Mouse (Mus musculus) CD4-positive helper T cell, adult 2 months (primary cell): ENCODE measurements around the gene Robo2.
"Not testable (repeated sequence)": the region's sequence is repeated elsewhere in the genome, so short reads cannot be mapped to it uniquely, and the experiment has no call there.

Source experiments
- DNase-seq: peaks from one replicate; pipeline ENCODE4 v3.0.0-alpha.2; 2012; ENCODE audit warnings: low read depth, missing footprints, low spot score

Robo2 gene

GRCm38 (mm10) chr16:74070628-74071027 is 341.0 kb downstream of the Robo2 start:
- no peak for DNase-seq

GRCm38 (mm10) chr16:74065958-74066357 is 345.7 kb downstream of the Robo2 start:
- no peak for DNase-seq

DNA sequence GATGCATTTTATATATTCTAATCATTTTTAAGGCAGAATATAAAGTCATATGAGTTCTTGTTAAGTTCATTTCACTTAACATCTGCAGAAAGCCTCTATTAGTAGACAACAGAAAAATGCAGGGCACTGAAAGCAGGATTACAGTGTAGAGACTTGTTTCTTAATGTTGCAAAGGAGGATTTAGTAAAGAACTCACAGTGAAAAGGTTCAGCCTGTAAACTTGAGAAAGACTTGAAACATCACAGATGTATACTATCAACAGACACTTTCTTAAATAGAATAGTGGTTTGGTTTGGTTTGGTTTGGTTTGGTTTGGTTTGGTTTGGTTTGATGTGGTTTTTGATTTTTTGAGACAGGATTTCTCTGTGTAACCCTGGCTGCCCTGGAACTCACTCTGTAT is 349.7 kb downstream of the Robo2 start:
- DNase-seq = no peak

DNA sequence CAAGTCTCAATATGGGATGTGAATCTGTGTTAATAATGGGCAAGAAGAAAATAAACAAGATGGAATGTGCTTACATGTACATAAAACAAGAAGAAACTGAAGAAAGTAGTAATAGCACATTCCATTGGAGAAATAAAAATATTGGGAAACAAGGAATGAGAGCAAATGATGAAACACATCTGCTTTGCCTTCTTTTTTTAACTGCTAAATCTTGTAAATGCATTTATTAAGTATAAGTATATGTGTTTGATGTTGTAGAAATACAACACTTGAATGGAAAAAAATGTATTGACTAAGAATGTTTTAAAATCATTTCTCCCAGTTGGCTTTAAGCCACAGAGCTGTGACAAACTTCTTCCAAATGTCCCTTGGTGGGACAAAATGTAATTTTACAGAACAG is 350.1 kb downstream of the Robo2 start:
- DNase-seq = no peak

DNA sequence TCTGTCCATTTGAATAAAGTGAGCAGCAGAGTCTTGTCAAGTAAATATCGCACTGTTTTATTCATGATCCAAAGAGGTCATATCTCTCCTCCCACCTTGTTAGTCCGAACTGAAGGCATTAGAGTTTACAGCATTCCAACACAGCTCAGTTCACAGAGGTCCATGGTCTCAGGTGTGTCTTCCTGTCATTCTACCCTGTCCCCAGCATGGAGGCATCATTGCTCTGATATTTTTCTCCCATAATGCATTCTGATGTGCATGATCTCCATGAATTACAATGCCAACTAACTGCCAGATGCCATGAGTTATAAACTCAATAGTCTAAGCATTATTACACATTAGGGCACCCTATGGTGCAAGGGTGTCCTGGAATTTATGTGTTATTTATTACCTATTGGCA is 354.7 kb downstream of the Robo2 start:
- no peak for DNase-seq

- DNase-seq = no peak
Observed at GRCm38 (mm10) chr16:74056210-74056609, 355.4 kb downstream of the Robo2 start.

DNA sequence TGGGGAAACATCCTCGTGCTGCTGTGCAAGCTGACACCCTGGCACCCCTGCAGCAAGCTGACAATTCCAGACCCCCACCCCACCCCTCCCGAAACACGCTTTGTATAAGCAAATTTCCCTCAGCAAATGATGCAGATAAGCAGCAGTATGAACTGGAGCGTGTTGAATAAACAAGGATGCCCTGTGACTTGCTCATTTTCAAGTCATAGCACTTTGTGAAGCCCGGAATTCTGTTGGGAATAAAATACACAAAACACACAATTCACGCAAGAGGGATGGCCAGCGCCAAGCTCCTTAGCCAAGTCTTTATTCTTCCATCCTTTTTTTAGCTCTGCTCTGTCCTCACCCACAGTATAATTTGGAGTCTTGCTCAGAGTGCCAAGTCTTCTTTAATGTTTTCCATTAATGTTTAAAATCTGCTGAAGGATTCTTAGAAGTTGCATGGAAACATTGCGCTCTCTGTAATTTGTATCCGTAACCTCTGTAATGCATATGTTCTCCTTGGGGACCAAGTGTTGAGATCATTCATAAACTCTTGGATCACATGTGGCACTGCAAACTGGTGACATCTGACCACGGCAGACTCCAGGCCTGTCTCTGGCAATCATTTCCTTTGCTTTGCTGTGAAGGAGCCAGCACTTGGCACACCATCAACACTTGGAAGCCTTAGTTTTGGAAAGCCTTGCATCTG is 356.4 kb downstream of the Robo2 start:
- no peak for DNase-seq

DNA sequence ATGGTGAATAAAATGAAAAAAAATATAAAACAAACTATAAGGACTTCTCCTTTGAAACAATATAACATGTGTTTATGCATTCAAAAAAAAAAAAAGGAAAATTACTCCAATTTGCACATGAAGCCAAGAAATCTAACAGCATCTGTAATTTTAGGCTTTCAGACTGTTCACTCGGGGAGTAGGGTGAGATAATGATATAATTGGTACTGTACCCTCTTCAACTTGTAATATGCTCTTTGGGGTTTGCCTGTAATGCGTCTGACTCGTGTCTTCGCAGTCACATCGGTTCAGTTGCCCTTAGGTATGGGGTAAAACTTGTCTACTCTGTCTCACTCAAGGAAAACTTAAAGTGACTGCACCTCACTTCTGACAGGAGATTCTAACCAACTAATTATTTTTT is 362.2 kb downstream of the Robo2 start:
- no peak for DNase-seq

- no peak for DNase-seq
Observed at GRCm38 (mm10) chr16:74048980-74049379, 362.6 kb downstream of the Robo2 start.

DNA sequence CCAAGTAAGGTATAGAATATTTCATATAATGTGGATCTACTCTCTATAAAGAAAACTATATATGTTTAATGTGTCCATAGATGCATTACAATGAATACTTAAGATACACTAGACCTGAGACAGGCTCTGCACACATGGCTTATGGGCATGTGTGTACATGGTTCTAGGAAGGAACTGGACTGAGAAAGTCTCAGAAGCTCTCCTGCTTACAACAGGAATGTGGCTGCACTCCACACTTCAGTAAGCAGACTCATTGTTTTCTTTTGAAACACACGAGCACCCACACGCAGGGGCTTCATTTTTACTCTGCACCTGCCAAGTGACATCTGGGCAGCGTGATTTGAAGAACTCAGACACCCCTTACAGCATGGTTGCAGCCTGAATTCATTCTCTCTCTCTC is 364.4 kb downstream of the Robo2 start:
- no peak for DNase-seq

DNA sequence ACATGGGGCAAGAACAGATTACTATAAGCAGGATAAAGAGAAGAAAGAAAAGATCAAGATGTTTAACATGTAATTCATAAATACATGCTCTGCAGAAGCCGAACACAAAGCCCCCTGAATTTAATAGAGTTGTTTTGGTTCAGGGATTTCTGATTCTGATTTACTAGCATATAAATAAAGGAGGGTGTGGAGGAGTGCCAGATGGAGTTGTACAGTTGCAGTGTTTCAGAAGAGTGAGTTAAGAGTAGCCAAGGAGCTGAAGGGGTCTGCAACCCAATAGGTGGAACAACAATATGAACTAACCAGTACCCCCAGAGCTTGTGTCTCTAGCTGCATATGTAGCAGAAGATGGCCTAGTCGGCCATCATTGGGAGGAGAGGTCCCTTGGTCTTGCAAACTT is 370.8 kb downstream of the Robo2 start:
- DNase-seq = not testable (repeated sequence)

DNA sequence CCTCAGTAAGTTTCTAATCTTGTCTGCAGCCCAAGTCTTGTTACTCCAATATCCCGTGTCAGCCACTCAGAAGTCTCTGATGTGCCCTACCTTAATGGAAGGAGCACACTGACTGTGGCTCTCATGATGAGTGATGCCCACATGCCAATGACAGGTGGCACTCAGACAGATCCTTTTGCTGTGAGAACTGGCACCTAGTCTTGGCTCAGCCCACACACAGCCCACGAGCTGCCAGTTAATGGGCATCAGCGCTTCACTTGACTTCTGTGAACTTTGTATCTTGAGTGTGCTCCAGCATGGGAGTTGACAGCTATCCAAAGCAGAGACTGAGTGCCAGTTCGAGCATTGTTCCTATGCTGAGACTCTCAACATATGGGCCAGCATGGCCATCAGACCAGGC is 383.8 kb downstream of the Robo2 start:
- DNase-seq = no peak

- DNase-seq = no peak
Observed at GRCm38 (mm10) chr16:74022281-74022978, 389.2 kb downstream of the Robo2 start.

- no peak for DNase-seq
Observed at GRCm38 (mm10) chr16:74005767-74006166, 405.9 kb downstream of the Robo2 start.

DNA sequence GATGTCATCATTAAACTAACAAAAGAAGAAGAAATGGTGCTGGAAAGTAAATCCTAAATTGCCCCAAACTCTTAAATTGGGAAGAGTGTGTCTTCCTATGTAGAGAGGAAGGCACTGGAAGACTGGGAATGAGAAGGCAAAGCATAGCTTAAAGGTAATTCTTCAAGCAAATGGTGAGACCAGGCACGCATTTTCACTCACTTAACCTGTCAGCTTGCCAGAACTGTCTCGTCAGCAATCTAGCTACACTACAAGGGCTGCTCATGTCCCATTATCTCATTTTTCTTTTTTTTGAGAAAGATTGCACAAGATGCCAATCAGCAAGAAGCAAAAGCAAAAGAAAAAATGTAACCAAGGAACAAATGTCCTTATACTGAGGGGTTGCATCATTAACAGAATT is 410.3 kb downstream of the Robo2 start:
- DNase-seq = no peak

GRCm38 (mm10) chr16:73991212-73991611 is 420.4 kb downstream of the Robo2 start:
- no peak for DNase-seq

DNA sequence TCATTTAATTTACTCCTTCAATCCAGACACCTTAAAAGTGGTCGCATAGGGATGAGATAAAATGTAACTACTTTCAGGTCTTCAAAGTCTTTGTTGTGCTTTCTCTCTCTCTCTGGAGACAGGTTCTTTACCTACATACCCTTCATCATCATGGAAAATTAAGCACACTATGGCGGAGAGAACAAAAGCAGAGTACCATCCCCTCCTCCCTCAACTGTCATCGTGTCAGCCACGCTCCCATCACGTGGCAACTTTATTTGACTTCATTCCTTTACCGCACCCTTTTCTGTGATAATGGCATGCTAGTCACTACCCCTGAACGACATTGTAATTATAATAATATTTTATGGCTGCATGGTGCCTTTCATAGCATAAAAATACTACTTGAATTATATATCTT is 442.1 kb downstream of the Robo2 start:
- no peak for DNase-seq

DNA sequence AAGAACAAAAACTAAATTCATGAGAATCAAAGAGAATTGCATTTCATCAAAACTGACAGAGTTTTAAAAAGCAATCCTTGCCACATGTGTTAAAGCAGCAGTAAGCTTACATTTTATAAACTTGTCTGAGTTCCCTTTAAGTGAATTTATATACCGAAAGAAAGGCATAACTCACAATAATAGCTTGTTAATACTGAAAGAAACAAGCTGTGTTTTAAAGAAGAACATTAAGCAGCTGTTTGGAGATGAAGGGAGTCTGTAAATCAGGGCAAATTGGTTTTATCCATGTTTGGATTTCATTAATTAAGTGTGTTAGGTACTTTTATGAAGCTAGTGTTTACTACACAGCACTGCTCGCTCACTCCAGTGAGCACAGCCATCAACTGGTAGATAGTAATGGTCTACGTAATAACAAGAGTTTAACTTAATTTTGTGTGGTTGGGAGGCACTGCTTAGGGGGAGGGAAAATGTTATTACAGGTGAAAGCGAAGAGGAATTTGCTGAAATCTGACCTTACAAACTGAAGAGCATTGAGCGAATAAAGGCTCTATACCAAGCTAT is 447.2 kb downstream of the Robo2 start:
- no peak for DNase-seq

GRCm38 (mm10) chr16:73959479-73959970 is 452.1 kb downstream of the Robo2 start:
- DNase-seq = no peak

DNA sequence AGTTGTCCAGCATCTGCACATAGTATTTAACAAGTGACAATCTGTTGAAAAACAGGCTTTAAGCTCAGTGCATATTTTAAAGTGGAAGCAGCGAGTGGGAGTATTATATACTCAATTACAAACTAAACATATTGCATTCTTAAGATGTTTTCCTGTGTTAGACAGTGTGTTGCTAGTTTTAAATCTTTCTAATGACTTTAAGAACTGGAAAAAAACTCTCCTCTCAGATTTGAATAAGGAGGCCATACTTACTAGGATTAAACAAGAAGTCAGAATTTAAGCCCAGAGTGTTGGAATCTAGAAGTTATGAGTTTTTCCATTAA is 453.1 kb downstream of the Robo2 start:
- DNase-seq = no peak

DNA sequence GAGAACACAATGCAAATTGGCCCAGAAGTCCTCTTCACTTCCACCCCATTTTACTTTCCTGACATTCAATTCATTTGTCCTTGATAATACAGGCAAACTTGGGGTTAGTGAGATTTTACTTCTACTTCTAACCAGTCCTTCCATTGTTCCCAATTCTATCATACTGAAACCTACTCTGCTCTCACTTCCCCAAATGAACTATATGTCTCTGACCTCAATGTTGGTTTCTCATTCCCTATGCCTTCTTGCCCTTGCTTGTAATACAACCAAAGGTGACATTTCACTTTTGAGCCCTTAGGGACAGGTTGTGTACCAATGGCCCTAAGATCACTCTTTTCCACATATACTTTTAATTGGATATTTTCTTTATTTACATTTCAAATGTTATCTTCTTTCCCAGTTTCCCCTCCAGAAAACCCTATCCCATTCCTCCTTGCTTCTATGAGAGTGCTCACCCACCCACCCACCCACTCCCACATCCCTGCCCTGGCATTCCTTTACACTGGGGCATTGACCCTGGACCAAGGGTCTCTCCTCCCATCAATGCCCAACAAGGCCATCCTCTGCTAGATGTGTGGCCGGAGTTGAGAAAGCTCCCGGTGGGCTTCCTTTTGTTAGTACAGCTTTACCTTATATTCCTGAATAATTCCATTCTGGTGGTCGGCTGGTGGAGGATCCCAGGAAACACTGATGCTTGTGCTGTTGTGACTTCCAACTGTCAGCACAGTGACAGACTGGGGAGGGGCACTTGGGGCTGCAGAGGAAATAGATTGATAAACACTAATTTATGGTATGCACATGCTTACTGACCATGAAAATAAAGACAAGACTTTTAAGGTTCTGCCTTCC is 453.7 kb downstream of the Robo2 start:
- no peak for DNase-seq

DNA sequence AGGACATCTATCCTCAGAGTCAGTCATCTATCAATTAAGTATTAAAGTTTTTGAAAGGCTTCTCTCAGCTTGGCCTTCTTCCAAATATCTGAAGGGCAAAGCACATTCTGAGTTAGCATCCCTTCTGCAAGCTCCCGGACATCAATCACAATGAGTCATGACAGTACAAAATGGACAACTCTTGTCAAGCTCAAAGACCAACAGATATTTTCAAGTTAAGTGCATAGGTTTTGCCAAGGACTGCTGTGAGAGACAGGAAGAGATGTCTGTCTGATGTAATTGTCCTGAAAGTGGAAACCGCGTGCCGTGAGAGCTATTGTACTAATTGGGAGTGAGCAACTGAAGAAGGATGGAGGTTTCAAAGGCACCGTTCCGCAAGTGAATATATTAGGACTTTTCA is 465.5 kb downstream of the Robo2 start:
- no peak for DNase-seq
